Mouse (Mus musculus) limb, embryonic 11.5 days (tissue): ENCODE data around the gene Nrgn. TPM values are rescaled to one million over a fixed set of nuclear protein-coding genes. Genes with fewer than 3 reads are reported as not detected.

ENCODE experiments used
- ATAC-seq: fragments of 200-750 bp; cut with Nextera tagmentation; 2 replicates; pipeline ENCODE4 v1.8.0; 2017; ENCODE audit warnings: low read depth; ENCODE audit not compliant: insufficient number of reproducible peaks, low FRiP score, low TSS enrichment
- DNase-seq: peaks from one replicate; pipeline ENCODE4 v3.0.0-alpha.2; 2015; ENCODE audit warnings: low spot score
- H3K27ac ChIP-seq: fragments of 300-500 bp; sonication (generic); replicated peaks from 2 replicates; pipeline ENCODE4 v1.5.1; 2014; ENCODE audit warnings: low read depth, mild to moderate bottlenecking, low read length
- H3K27me3 ChIP-seq: fragments of 300-500 bp; sonication (generic); 2 replicates; pipeline ENCODE4 v1.6.1; 2014; ENCODE audit warnings: mild to moderate bottlenecking, low read length, mixed read lengths; ENCODE audit not compliant: control insufficient read depth, insufficient read depth
- H3K36me3 ChIP-seq: fragments of 300-500 bp; sonication (generic); 2 replicates; pipeline ENCODE4 v1.6.1; 2014; ENCODE audit warnings: mild to moderate bottlenecking, low read length, moderate library complexity, mixed read lengths; ENCODE audit not compliant: control insufficient read depth, insufficient read depth
- H3K4me1 ChIP-seq: fragments of 300-500 bp; sonication (generic); 2 replicates; pipeline ENCODE4 v1.6.1; 2014; ENCODE audit warnings: low read length, mixed read lengths; ENCODE audit not compliant: control insufficient read depth, insufficient read depth
- H3K4me2 ChIP-seq: fragments of 300-500 bp; sonication (generic); 2 replicates; pipeline ENCODE4 v1.6.1; 2014; ENCODE audit warnings: low read depth, mild to moderate bottlenecking, moderate library complexity; ENCODE audit not compliant: severe bottlenecking
- H3K4me3 ChIP-seq: fragments of 300-500 bp; sonication (generic); 2 replicates; pipeline ENCODE4 v1.5.1; 2014; ENCODE audit warnings: low read depth, low read length
- H3K9ac ChIP-seq: fragments of 300-500 bp; sonication (generic); 2 replicates; pipeline ENCODE4 v1.6.1; 2014; ENCODE audit warnings: mild to moderate bottlenecking, low read length
- H3K9me3 ChIP-seq: fragments of 300-500 bp; sonication (generic); 2 replicates; pipeline ENCODE4 v1.6.1; 2016; ENCODE audit warnings: low read length; ENCODE audit not compliant: control insufficient read depth
- WGBS: fragments of 180-500 bp; shearing (Covaris S2); extraction: QIAGEN DNeasy Blood & Tissue Kit; methylation state at CpG from one replicate; pipeline ENCODE4 v1.1.7; 2014; 5-methylcytosine and 5-hydroxymethylcytosine counted together
- polyA plus RNA-seq: library from polyadenylated mRNA; unstranded; fragments of >200 nt; fragmentation: Nextera tagmentation; extraction: Ambion mirVana; gene quantifications from 2 replicates; pipeline ENCODE4 v1.2.1, GENCODE M21; 2014

Nrgn gene
- polyA plus RNA-seq, 1 experiment from 2014 or later, result 2.6 TPM

DNA sequence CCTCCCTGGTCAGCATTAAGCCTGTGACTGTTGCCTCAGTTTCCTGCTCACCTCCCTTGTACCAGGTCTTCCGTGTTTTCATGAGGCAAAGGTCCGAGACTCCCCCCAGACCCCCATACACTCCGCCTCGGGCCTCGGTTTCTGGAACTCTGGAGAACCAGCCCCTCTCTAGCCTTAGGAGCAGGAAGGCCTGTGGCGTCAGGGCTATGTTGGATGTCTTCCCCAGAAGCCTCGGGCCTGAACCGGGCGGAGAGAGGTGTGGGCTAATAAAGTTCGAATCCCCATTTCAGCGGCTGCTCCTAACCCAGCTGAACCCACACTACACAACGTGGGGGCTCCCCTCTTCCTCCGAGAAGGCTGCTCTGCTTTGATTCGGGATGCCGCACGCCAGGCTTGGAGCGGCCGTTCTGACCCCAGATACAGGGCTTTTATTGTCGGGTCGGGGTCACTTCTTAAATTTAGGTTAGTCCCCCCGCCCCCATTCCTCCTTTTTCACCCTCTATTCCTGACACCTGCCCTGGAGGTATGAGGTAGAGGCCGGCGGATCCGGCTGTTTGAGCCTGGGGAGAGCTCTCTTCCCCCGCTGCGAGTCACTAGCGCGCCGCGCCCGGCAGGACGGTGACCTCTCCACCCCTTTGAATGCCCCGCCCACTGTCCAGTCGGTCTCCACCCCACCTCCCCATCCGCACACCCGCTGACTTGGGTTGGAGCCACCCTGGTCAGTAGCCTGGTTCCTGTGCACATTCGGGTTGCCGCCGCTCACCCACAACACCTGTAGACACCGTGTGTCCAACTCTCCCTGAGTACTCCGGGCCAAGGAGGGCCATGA, 25.1 kb downstream of the Nrgn start, which contains the start of gene Esam:
Esam (plus strand) TSS at position 683 of the 829 bp plus-strand sequence.
- Histone ChIP-seq H3K36me3 (no peaks in the 10 kb centered on the region; the same call in 1 of the 2 replicates), H3K4me3 (peak within 1 kb of the TSS; percentile 12; the same call in 1 of the 2 replicates), H3K4me1 (peaks cover 17% of the 10 kb centered on the region), H3K9ac (no peak within 1 kb of the TSS), H3K27ac (no peak within 1 kb of the TSS), H3K4me2 (peak within 1 kb of the TSS; percentile 32), H3K9me3 (no peaks in the 10 kb centered on the region), H3K27me3 (peaks cover 60% of the 10 kb centered on the region)
- ATAC-seq (no peak), DNase-seq (peak; percentile 47)
- WGBS, result 2% methylated on average over 41 of the region's 41 CpGs

GRCm38 (mm10) chr9:37526443-37527395, 26.0 kb downstream of the Nrgn start:
- Histone ChIP-seq H3K4me2 (no peak overlapping the region; the same call in 1 of the 2 replicates), H3K36me3 (no peaks in the 10 kb centered on the region; the same call in 1 of the 2 replicates), H3K27ac (no peak overlapping the region), H3K9ac (no peak overlapping the region), H3K27me3 (peaks cover 55% of the 10 kb centered on the region), H3K9me3 (no peaks in the 10 kb centered on the region), H3K4me3 (no peak overlapping the region), H3K4me1 (peaks cover 17% of the 10 kb centered on the region)
- 24% methylated on average over 21 of the region's 21 CpGs for WGBS
- DNase-seq (peak; percentile 32), ATAC-seq (no peak)

- Histone ChIP-seq H3K36me3 (no peaks in the 10 kb centered on the region; the same call in 1 of the 2 replicates), H3K27ac (no peak overlapping the region), H3K4me1 (peaks cover 13% of the 10 kb centered on the region; the same call in 1 of the 2 replicates), H3K27me3 (peaks cover 43% of the 10 kb centered on the region), H3K4me2 (no peak overlapping the region), H3K4me3 (no peak overlapping the region), H3K9me3 (no peaks in the 10 kb centered on the region), H3K9ac (no peak overlapping the region)
- WGBS, result 87% methylated on average over 2 of the region's 2 CpGs
- ATAC-seq, result no peak
- DNase-seq, result no peak
These were observed 27.2 kb downstream of the Nrgn start for GRCm38 (mm10) chr9:37525461-37525860.

DNA sequence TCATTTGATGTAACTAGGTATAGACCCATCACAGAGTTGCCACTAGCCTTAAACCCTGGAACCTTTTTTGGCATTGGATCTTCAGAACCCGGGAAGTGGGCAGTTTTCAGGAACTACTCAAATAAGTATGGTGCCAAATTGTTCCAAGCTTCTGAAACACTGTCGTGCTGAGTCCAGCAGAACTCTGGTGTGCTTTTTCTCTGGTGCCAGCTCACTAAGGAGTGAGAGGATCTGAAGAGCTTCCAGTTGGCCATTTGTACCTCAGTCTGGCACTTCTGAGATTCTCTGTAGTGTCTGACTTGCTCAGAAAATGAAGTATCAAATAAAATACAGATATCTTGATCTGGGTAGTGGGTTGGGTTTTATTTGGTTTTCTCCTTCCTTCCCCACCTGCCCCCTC, 32.7 kb downstream of the Nrgn start:
- 93% methylated on average over 2 of the region's 2 CpGs for WGBS
- no peaks in the 10 kb centered on the region for H3K9me3 ChIP-seq
- H3K4me1 ChIP-seq, result no peaks in the 10 kb centered on the region
- DNase-seq (no peak), ATAC-seq (no peak)
- no peak overlapping the region for H3K4me2 ChIP-seq
- H3K27ac ChIP-seq, result no peak overlapping the region
- no peak overlapping the region for H3K9ac ChIP-seq
- no peaks in the 10 kb centered on the region; the same call in 1 of the 2 replicates for H3K36me3 ChIP-seq
- no peaks in the 10 kb centered on the region for H3K27me3 ChIP-seq
- H3K4me3 ChIP-seq, result no peak overlapping the region

DNA sequence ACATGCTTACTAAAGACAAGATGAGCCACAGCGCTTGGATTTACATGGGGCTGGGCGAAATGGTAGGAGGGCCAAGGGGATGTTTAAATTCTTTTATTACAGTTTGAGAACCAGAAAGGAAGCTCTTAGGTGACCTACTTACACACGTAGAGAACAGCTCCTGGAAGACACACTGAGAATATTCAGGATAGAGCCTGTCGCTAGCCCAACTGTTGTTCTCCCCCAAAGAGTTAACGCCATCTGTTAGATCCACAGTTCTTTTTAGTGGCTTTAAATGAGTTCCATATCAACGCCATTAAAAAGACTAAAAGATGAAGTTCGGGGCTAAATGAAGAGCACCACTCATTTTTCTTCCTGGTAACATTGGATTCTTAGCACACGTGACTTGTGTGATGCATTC, 33.7 kb downstream of the Nrgn start:
- Histone ChIP-seq H3K4me1 (no peaks in the 10 kb centered on the region), H3K36me3 (no peaks in the 10 kb centered on the region; the same call in 1 of the 2 replicates), H3K9me3 (no peaks in the 10 kb centered on the region), H3K27me3 (no peaks in the 10 kb centered on the region), H3K4me3 (no peak overlapping the region), H3K4me2 (no peak overlapping the region), H3K27ac (no peak overlapping the region), H3K9ac (no peak overlapping the region)
- ATAC-seq, result no peak
- no peak for DNase-seq
- WGBS, result 91% methylated on average over 8 of the region's 8 CpGs

- WGBS, result 78% methylated on average over 1 of the region's 1 CpGs
- Histone ChIP-seq H3K27me3 (no peaks in the 10 kb centered on the region), H3K36me3 (no peaks in the 10 kb centered on the region; the same call in 1 of the 2 replicates), H3K9me3 (no peaks in the 10 kb centered on the region), H3K4me2 (no peak overlapping the region), H3K4me3 (no peak overlapping the region), H3K27ac (no peak overlapping the region), H3K4me1 (no peaks in the 10 kb centered on the region), H3K9ac (no peak overlapping the region)
- DNase-seq, result no peak
- no peak for ATAC-seq
These were observed 35.2 kb downstream of the Nrgn start for GRCm38 (mm10) chr9:37517467-37517866.

- no peaks in the 10 kb centered on the region for H3K27me3 ChIP-seq
- no peak overlapping the region for H3K4me2 ChIP-seq
- 91% methylated on average over 3 of the region's 3 CpGs for WGBS
- no peaks in the 10 kb centered on the region for H3K4me1 ChIP-seq
- DNase-seq (no peak), ATAC-seq (no peak)
- no peaks in the 10 kb centered on the region for H3K36me3 ChIP-seq
- H3K27ac ChIP-seq, result no peak overlapping the region
- H3K4me3 ChIP-seq, result no peak overlapping the region
- no peaks in the 10 kb centered on the region for H3K9me3 ChIP-seq
- no peak overlapping the region for H3K9ac ChIP-seq
These were observed 38.2 kb downstream of the Nrgn start for GRCm38 (mm10) chr9:37514456-37514855.

- Histone ChIP-seq H3K4me3 (no peak overlapping the region), H3K9me3 (no peaks in the 10 kb centered on the region), H3K27me3 (no peaks in the 10 kb centered on the region), H3K4me1 (no peaks in the 10 kb centered on the region), H3K36me3 (no peaks in the 10 kb centered on the region), H3K27ac (no peak overlapping the region), H3K4me2 (no peak overlapping the region), H3K9ac (no peak overlapping the region)
- ATAC-seq (no peak), DNase-seq (no peak)
- 84% methylated on average over 2 of the region's 2 CpGs for WGBS
These were observed 40.6 kb downstream of the Nrgn start for GRCm38 (mm10) chr9:37512097-37512496.
